Mouse (Mus musculus) erythroblast, embryonic 14.5 days (primary cell): ENCODE data around the gene Grik1.

Source experiments
- GATA1 ChIP-seq: IDR thresholded peaks from 2 replicates; pipeline ENCODE4 v1.6.1; 2012; ENCODE audit warnings: low read length, inconsistent platforms, mixed read lengths
- TAL1 ChIP-seq: IDR thresholded peaks from 3 replicates; pipeline ENCODE4 v1.6.1; 2012; ENCODE audit warnings: low read length, inconsistent platforms, mixed read lengths

DNA sequence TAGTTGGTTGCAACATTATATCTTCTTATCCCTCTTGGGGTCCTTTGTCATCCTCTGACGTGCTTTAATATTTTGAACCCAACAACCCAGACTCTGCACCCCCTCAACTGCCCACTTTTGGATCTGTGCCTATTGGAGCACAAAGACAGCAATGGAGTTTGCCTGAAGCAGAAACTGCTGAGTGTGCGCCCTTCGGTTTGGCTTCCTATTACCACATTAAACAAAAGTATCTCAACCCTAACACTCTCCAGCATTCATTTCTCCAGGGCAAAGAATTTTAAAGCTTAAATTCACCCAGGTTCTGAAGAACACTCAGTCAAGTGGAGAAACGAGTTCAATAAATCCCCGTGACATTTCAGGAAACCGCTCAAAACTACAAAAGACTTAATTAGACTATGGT, 318.2 kb downstream of the Grik1 start:
- TF ChIP-seq GATA1 (no peak), TAL1 (no peak)
